ENCODE assay signal across 35 mouse cellular contexts in the genomic region with DNA sequence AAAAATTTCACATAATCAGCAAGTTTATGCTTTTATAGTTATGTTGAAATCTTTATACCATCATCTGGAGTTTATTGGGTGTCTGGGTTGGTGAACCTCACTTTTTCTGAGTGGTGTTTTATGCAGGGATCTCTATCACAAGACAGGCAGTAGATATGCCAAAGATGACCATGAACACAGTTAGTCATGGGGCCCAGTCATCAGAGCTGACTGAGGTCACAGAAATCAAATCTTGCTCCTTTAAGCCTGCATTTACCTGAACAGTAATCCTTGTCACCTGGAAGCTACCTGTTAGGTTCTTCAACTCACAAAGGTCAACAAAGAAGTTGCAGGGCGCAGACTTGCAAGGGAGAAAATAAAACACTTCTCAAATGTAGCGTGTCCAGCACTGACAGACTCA.
"Had no signal": no experiment of that assay in that cellular context is flagged by ENCODE, and none has a peak within 500 bp of the region (broad histone marks: within the 10 kb centered on the region; RNA-seq: fewer than 3 reads in every experiment).

No protein-coding gene starts in this region.

- H3K4me2 ChIP-seq: heart, embryonic 11.5 days; heart, embryonic 12.5 days; heart, embryonic 13.5 days; heart, embryonic 15.5 days; hindbrain, embryonic 12.5 days; hindbrain, embryonic 13.5 days; hindbrain, embryonic 14.5 days; hindbrain, embryonic 15.5 days; intestine, embryonic 15.5 days; kidney, embryonic 15.5 days had no signal

- H3K4me3 ChIP-seq: heart, embryonic 12.5 days; heart, embryonic 13.5 days; heart, embryonic 15.5 days; hindbrain, embryonic 10.5 days; hindbrain, embryonic 12.5 days; hindbrain, embryonic 13.5 days; hindbrain, embryonic 15.5 days; intestine, embryonic 15.5 days; kidney, embryonic 15.5 days; layer of hippocampus, adult 2 months; left cerebral cortex, adult 2 months had no signal

- H3K4me1 ChIP-seq: heart, embryonic 12.5 days; heart, embryonic 13.5 days; hindbrain, embryonic 15.5 days; intestine, embryonic 15.5 days had no signal

- ATAC-seq: hindbrain, embryonic 16.5 days; hindbrain, postnatal 0 days; inflammation-experienced regulatory T-cells, adult 6 months; intestine, embryonic 15.5 days; intestine, embryonic 16.5 days; intestine, postnatal 0 days had no signal

- DNase-seq: heart, postnatal 10 days; heart, postnatal 14 days; heart, postnatal 36 days; heart, postnatal 4 days; kidney, adult 11 months; kidney, adult 18-20 months; kidney, adult 2 months; kidney, adult 8-10 months; kidney, adult 9 months; kidney, postnatal 10 days; kidney, postnatal 14 days; kidney, postnatal 25 days; kidney, postnatal 36 days; kidney, postnatal 4 days; layer of hippocampus, adult 9-11 months; layer of hippocampus, postnatal 36 days had no signal

- H3K27ac ChIP-seq: heart, embryonic 13.5 days; heart, embryonic 15.5 days; hindbrain, embryonic 10.5 days; hindbrain, embryonic 12.5 days; hindbrain, embryonic 13.5 days; hindbrain, embryonic 14.5 days; hindbrain, embryonic 15.5 days; hindbrain, postnatal 0 days; intestine, embryonic 15.5 days; kidney, embryonic 15.5 days; kidney, postnatal 0 days; layer of hippocampus, adult 2 months; left cerebral cortex, adult 2 months had no signal

- H3K27me3 ChIP-seq: heart, embryonic 12.5 days; heart, embryonic 13.5 days; heart, embryonic 15.5 days; hindbrain, embryonic 13.5 days; hindbrain, embryonic 15.5 days; intestine, embryonic 15.5 days; kidney, embryonic 15.5 days had no signal

- H3K36me3 ChIP-seq: heart, embryonic 12.5 days; heart, embryonic 13.5 days; heart, embryonic 15.5 days; hindbrain, embryonic 10.5 days; hindbrain, embryonic 12.5 days; hindbrain, embryonic 13.5 days; hindbrain, embryonic 15.5 days; intestine, embryonic 15.5 days; kidney, embryonic 15.5 days had no signal

- H3K9me3 ChIP-seq: heart, embryonic 12.5 days; heart, embryonic 13.5 days; heart, embryonic 15.5 days; hindbrain, embryonic 10.5 days; hindbrain, embryonic 12.5 days; hindbrain, embryonic 13.5 days; hindbrain, embryonic 15.5 days; intestine, embryonic 15.5 days; kidney, embryonic 15.5 days had no signal

- H3K9ac ChIP-seq: heart, embryonic 12.5 days; heart, embryonic 13.5 days; heart, embryonic 15.5 days; hindbrain, embryonic 12.5 days; hindbrain, embryonic 13.5 days; hindbrain, embryonic 14.5 days; hindbrain, embryonic 15.5 days; intestine, embryonic 15.5 days; kidney, embryonic 15.5 days had no signal
